Mouse (Mus musculus) adrenal gland, postnatal 0 days (tissue): Measurements from ENCODE around the gene Ackr3. TPM values are rescaled to one million over a fixed set of nuclear protein-coding genes. Genes with fewer than 3 reads are reported as not detected.

Experiments
- polyA plus RNA-seq: library from polyadenylated mRNA; unstranded; fragments of >200 nt; fragmentation: Nextera tagmentation; extraction: Ambion mirVana; gene quantifications from 2 replicates; pipeline ENCODE4 v1.2.1, GENCODE M21; 2015

The Ackr3 gene
- polyA plus RNA-seq: 47.7 and 70.3 TPM in 2 replicates

GRCm38 (mm10) chr1:90203783-90204690 lies at the start of gene Ackr3:
Gene Ackr3 (plus strand): TSS chr1:90203980.

Other genes with a start within 250 kb of the Ackr3 start
- not detected in 2 replicates for gene Asb18, start 189.3 kb upstream of the Ackr3 start, polyA plus RNA-seq
- 0.65 TPM in 1 of 2 replicates, not detected in the other for gene Iqca, start 50.6 kb upstream of the Ackr3 start, polyA plus RNA-seq